Comparison of ENCODE assay signal across 10 mouse cellular contexts in genomic region chr2:96318556-96318955, GRCm38 (mm10). TPM values are rescaled to one million over a fixed set of nuclear protein-coding genes. Genes with fewer than 3 reads are reported as not detected.
DNase-seq lines count a peak whose midpoint lies in the region; ATAC-seq and TF ChIP-seq lines count a peak whose summit lies in the region.
"Had no signal": no experiment of that assay in that cellular context is flagged by ENCODE, and none has a peak within 500 bp of the region (broad histone marks: within the 10 kb centered on the region; RNA-seq: fewer than 3 reads in every experiment).

No protein-coding gene starts in this region.

- 9% methylated on average over 7 of the region's 7 CpGs for WGBS in kidney, embryonic 15.5 days
- 11% methylated on average over 7 of the region's 7 CpGs for WGBS in hindbrain, embryonic 10.5 days
- WGBS in midbrain, postnatal 0 days: 5% methylated on average over 7 of the region's 7 CpGs

- H3K4me1 ChIP-seq in kidney, embryonic 15.5 days: peaks cover 12% of the 10 kb centered on the region; the same call in 1 of the 2 replicates
- H3K4me1 ChIP-seq in hindbrain, embryonic 10.5 days (replicated peaks): peaks cover 23% of the 10 kb centered on the region
- H3K4me1 ChIP-seq in midbrain, postnatal 0 days (ENCODE audit: insufficient read depth, low read length): no peaks in the 10 kb centered on the region

- H3K4me2 ChIP-seq in kidney, embryonic 15.5 days: peak overlapping the region; percentile 54
- peak overlapping the region; percentile 68 for H3K4me2 ChIP-seq in midbrain, postnatal 0 days (ENCODE audit: low read depth, low read length, poor library complexity, severe bottlenecking)

- H3K27me3 ChIP-seq in kidney, embryonic 15.5 days: peaks cover 27% of the 10 kb centered on the region
- no peaks in the 10 kb centered on the region for H3K27me3 ChIP-seq in hindbrain, embryonic 10.5 days (ENCODE audit: insufficient read depth, poor library complexity, severe bottlenecking)
- H3K27me3 ChIP-seq in midbrain, postnatal 0 days (ENCODE audit: insufficient read depth, low read length): no peaks in the 10 kb centered on the region

- H3K36me3 ChIP-seq in kidney, embryonic 15.5 days: no peaks in the 10 kb centered on the region
- no peaks in the 10 kb centered on the region for H3K36me3 ChIP-seq in hindbrain, embryonic 10.5 days
- no peaks in the 10 kb centered on the region for H3K36me3 ChIP-seq in midbrain, postnatal 0 days (ENCODE audit: insufficient read depth, low read length)

- H3K27ac ChIP-seq in kidney, embryonic 15.5 days: no peak overlapping the region
- no peak overlapping the region for H3K27ac ChIP-seq in hindbrain, embryonic 10.5 days
- peak overlapping the region; percentile 81 for H3K27ac ChIP-seq in midbrain, postnatal 0 days (ENCODE audit: low read depth, low read length)

- peak overlapping the region; percentile 30 for H3K4me3 ChIP-seq in kidney, embryonic 15.5 days (replicated peaks)
- H3K4me3 ChIP-seq in hindbrain, embryonic 10.5 days: peak overlapping the region; percentile 53
- peak overlapping the region; percentile 54 for H3K4me3 ChIP-seq in midbrain, postnatal 0 days (ENCODE audit: low read depth, low read length)

- no peak for DNase-seq in kidney, postnatal 36 days
- DNase-seq in cerebellum, postnatal 10 days: peak; percentile 46 to 54
- DNase-seq in hindbrain, embryonic 10.5 days (ENCODE audit: low spot score): no peak
- peak; percentile 64 for DNase-seq in midbrain, postnatal 0 days (ENCODE audit: low spot score)
- no peak for DNase-seq in left cerebral cortex, adult 18-20 months (ENCODE audit: low spot score in 2 of 2)
- no peak for DNase-seq in thymus, postnatal 36 days
- no peak for DNase-seq in adrenal gland, postnatal 36 days
- DNase-seq: heart, postnatal 14 days; thymus, postnatal 14 days had no signal

- no peak for ATAC-seq in kidney, embryonic 15.5 days (replicated peaks; ENCODE audit: low FRiP score)
- no peak for ATAC-seq in midbrain, postnatal 0 days (ENCODE audit: low FRiP score)

- no peaks in the 10 kb centered on the region for H3K9me3 ChIP-seq in kidney, embryonic 15.5 days (replicated peaks)
- no peaks in the 10 kb centered on the region for H3K9me3 ChIP-seq in hindbrain, embryonic 10.5 days
- no peaks in the 10 kb centered on the region for H3K9me3 ChIP-seq in midbrain, postnatal 0 days (ENCODE audit: low read length)

- peak; percentile 48 for TF ChIP-seq CTCF in midbrain, postnatal 0 days (IDR thresholded peaks at IDR 0.05)

- H3K9ac ChIP-seq in kidney, embryonic 15.5 days: no peak overlapping the region
- H3K9ac ChIP-seq in midbrain, postnatal 0 days (replicated peaks; ENCODE audit: low read length, poor library complexity, severe bottlenecking): peak overlapping the region; percentile 71

RNA-seq across cellular contexts. Expression of gene Lrrc4c, which starts 0.6 kb away (rescaled TPM):
- 0.68 and 1.4 TPM in 2 replicates for polyA plus RNA-seq in kidney, embryonic 15.5 days (2015; fragmentation: Nextera tagmentation; extraction: Ambion mirVana)
- polyA plus RNA-seq in hindbrain, embryonic 10.5 days (2016; fragmentation: Nextera tagmentation; extraction: Ambion mirVana): 0.73 and 3.1 TPM in 2 replicates
- 59.7 and 66.4 TPM in 2 replicates for total RNA-seq in midbrain, postnatal 0 days (2014; rRNA removed)
- 48.0 and 51.8 TPM in 2 replicates for polyA plus RNA-seq in midbrain, postnatal 0 days (2015; fragmentation: Nextera tagmentation; extraction: Ambion mirVana)
- 100 to 1,000 TPM; 109 to 124 TPM for total RNA-seq in left cerebral cortex, adult 18-20 months (2021)
- 1 to 10 TPM; 1.4 to 2.4 TPM for total RNA-seq in adrenal gland, postnatal 36 days (2021)

Comparison
In these comparisons a context has a peak if more than half of its experiments do, and no peak if none do; other contexts are left out.
1. DNase-seq: peak in cerebellum, postnatal 10 days (2 of 2) and midbrain, postnatal 0 days (single experiment); none in kidney, postnatal 36 days (0 of 2), hindbrain, embryonic 10.5 days (single experiment), left cerebral cortex, adult 18-20 months (0 of 2), thymus, postnatal 36 days (0 of 2) and adrenal gland, postnatal 36 days (0 of 2).
2. RNA of gene Lrrc4c, which starts 0.6 kb away (total RNA-seq): 109 to 124 TPM in left cerebral cortex, adult 18-20 months and 59.7 to 66.4 TPM in midbrain, postnatal 0 days; 1.4 to 2.4 TPM in adrenal gland, postnatal 36 days; every median in the first group is over 10 times any median in the second.
3. Peak in every context shown above with its lines, with median percentiles within 50 percentile points of each other: H3K4me3 ChIP-seq.